Mouse (Mus musculus): Measurements from ENCODE around the gene Gm30737. TPM values are rescaled to one million over a fixed set of nuclear protein-coding genes. Genes with fewer than 3 reads are reported as not detected.
"Not testable (repeated sequence)": the region's sequence is repeated elsewhere in the genome, so short reads cannot be mapped to it uniquely, and the experiment has no call there.

Gm30737 gene
- polyA plus RNA-seq (2015; fragmentation: Nextera tagmentation; extraction: Ambion mirVana), result not detected in 2 replicates

- H3K4me3 ChIP-seq (ENCODE audit: low read length); H3K27ac ChIP-seq (ENCODE audit: low read length); H3K4me2 ChIP-seq (ENCODE audit: low read depth, low read length); H3K9me3 ChIP-seq (ENCODE audit: control insufficient read depth, low read length); ATAC-seq (ENCODE audit: low read depth); H3K4me1 ChIP-seq (replicated peaks; ENCODE audit: control insufficient read depth, insufficient read depth, low read length); H3K9ac ChIP-seq (ENCODE audit: low read length); H3K27me3 ChIP-seq (ENCODE audit: control insufficient read depth, insufficient read depth, low read depth, low read length); H3K36me3 ChIP-seq (ENCODE audit: control insufficient read depth, insufficient read depth, low read length): not testable (repeated sequence)
- WGBS, result no CpG with 5 or more reads among the region's 7 CpGs
Observed at GRCm38 (mm10) chrY:14400410-14400809, at the start of gene Gm30737. TSS of gene Gm30737 (plus strand) at chrY:14400710.
